Comparison of ENCODE assay signal across 9 mouse cellular contexts in the genomic region with DNA sequence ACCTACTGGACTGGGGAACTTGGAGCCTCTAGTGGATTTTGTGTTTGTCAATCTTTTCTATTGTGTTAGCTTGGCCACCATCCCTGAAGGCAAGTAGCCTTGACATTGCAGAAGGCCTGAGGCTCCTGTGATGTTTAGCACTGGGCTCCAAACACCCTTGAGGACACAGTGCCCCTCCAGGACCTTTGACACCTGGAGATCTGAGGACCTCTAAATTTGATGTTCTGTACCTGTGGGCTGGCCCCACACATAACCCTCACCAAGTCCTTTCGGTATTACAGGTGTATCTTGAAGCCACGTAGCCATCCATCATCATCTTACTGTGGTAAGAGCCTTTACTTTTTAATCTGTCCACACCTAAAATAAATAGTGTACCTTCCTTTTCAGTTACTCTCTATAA. TPM values are rescaled to one million over a fixed set of nuclear protein-coding genes. Genes with fewer than 3 reads are reported as not detected.
DNase-seq lines count a peak whose midpoint lies in the region; ATAC-seq lines count a peak whose summit lies in the region.
"Had no signal": no experiment of that assay in that cellular context is flagged by ENCODE, and none has a peak within 500 bp of the region (broad histone marks: within the 10 kb centered on the region; RNA-seq: fewer than 3 reads in every experiment).

No protein-coding gene starts in this region.

- peak overlapping the region; percentile 69 for H3K4me2 ChIP-seq in forebrain, embryonic 15.5 days (replicated peaks)
- H3K4me2 ChIP-seq in liver, embryonic 13.5 days = peak overlapping the region; percentile 87

- DNase-seq in liver, embryonic 13.5 days = no peak
- DNase-seq in urinary bladder, postnatal 10 days (ENCODE audit: low spot score) = no peak
- DNase-seq in thymus, postnatal 14 days = no peak
- DNase-seq: kidney, adult 9 months had no signal

- H3K27me3 ChIP-seq in megakaryocyte, embryonic 14.5 days (replicated peaks) = no peaks in the 10 kb centered on the region
- H3K27me3 ChIP-seq in forebrain, embryonic 15.5 days = no peaks in the 10 kb centered on the region; the same call in 1 of the 2 replicates
- no peaks in the 10 kb centered on the region for H3K27me3 ChIP-seq in liver, embryonic 13.5 days

- H3K9me3 ChIP-seq in megakaryocyte, embryonic 14.5 days = peaks cover 3% of the 10 kb centered on the region; the same call in 1 of the 2 replicates
- no peaks in the 10 kb centered on the region for H3K9me3 ChIP-seq in forebrain, embryonic 15.5 days
- no peaks in the 10 kb centered on the region for H3K9me3 ChIP-seq in liver, embryonic 13.5 days (replicated peaks)

- peak overlapping the region; percentile 91 for H3K9ac ChIP-seq in forebrain, embryonic 15.5 days (replicated peaks)
- H3K9ac ChIP-seq in liver, embryonic 13.5 days = peak overlapping the region; percentile 91

- 92% methylated on average over 2 of the region's 2 CpGs for WGBS in forebrain, embryonic 15.5 days
- WGBS in liver, embryonic 13.5 days (ENCODE audit: insufficient replicate concordance) = 82% methylated on average over 2 of the region's 2 CpGs

- no peak overlapping the region for H3K27ac ChIP-seq in forebrain, embryonic 15.5 days (replicated peaks)
- H3K27ac ChIP-seq in liver, embryonic 13.5 days = no peak overlapping the region

- peak overlapping the region; percentile 65 for H3K4me3 ChIP-seq in megakaryocyte, embryonic 14.5 days (replicated peaks)
- peak overlapping the region; percentile 94 for H3K4me3 ChIP-seq in forebrain, embryonic 15.5 days
- H3K4me3 ChIP-seq in liver, embryonic 13.5 days (replicated peaks) = peak overlapping the region; percentile 93

- peaks cover 63% of the 10 kb centered on the region for H3K4me1 ChIP-seq in megakaryocyte, embryonic 14.5 days
- peaks cover 40% of the 10 kb centered on the region for H3K4me1 ChIP-seq in forebrain, embryonic 15.5 days
- peaks cover 45% of the 10 kb centered on the region for H3K4me1 ChIP-seq in liver, embryonic 13.5 days (replicated peaks)

- peaks cover 47% of the 10 kb centered on the region for H3K36me3 ChIP-seq in megakaryocyte, embryonic 14.5 days (replicated peaks; ENCODE audit: low read length)
- H3K36me3 ChIP-seq in forebrain, embryonic 15.5 days = peaks cover 38% of the 10 kb centered on the region
- peaks cover 51% of the 10 kb centered on the region for H3K36me3 ChIP-seq in liver, embryonic 13.5 days

- ATAC-seq in megakaryocyte, adult 5-6 weeks (ENCODE audit: poor library complexity, severe bottlenecking) = no peak
- ATAC-seq in forebrain, embryonic 15.5 days (replicated peaks) = no peak
- no peak for ATAC-seq in liver, embryonic 13.5 days (ENCODE audit: low read depth)
- no peak for ATAC-seq in megakaryocyte-erythroid progenitor cell, adult 5-6 weeks (replicated peaks; ENCODE audit: low FRiP score, low TSS enrichment, poor library complexity, severe bottlenecking)

RNA-seq across cellular contexts. Expression of gene 2410002F23Rik, which starts 1.4 kb away (rescaled TPM):
- 90.5 and 96.5 TPM in 2 replicates for polyA plus RNA-seq in megakaryocyte, embryonic 14.5 days (2012; ENCODE audit: insufficient read depth, low replicate concordance)
- 19.9 and 20.8 TPM in 2 replicates for total RNA-seq in megakaryocyte, adult 5-6 weeks (2015)
- total RNA-seq in megakaryocyte, adult 5-6 weeks (2017) = 17.2 and 23.0 TPM in 2 replicates
- polyA plus RNA-seq in forebrain, embryonic 15.5 days (2015; fragmentation: Nextera tagmentation; extraction: Ambion mirVana) = 219 and 222 TPM in 2 replicates
- 40.3 and 47.0 TPM in 2 replicates for polyA plus RNA-seq in liver, embryonic 13.5 days (2015; fragmentation: Nextera tagmentation; extraction: Ambion mirVana)
- 93.5 and 176 TPM in 2 replicates for total RNA-seq in megakaryocyte-erythroid progenitor cell, adult 5-6 weeks (2014; fragmentation: Nextera tagmentation)
- total RNA-seq in megakaryocyte-erythroid progenitor cell, adult 5-6 weeks (2017) = 77.1 and 113 TPM in 2 replicates

RNA-seq across cellular contexts. Expression of gene 1700028J19Rik, which starts 1.5 kb away (rescaled TPM):
- not detected in 2 replicates for polyA plus RNA-seq in megakaryocyte, embryonic 14.5 days (2012; ENCODE audit: insufficient read depth, low replicate concordance)
- 3.0 and 3.1 TPM in 2 replicates for total RNA-seq in megakaryocyte, adult 5-6 weeks (2015)
- total RNA-seq in megakaryocyte, adult 5-6 weeks (2017) = 0.62 and 0.94 TPM in 2 replicates
- 0.72 and 1.2 TPM in 2 replicates for polyA plus RNA-seq in forebrain, embryonic 15.5 days (2015; fragmentation: Nextera tagmentation; extraction: Ambion mirVana)
- polyA plus RNA-seq in liver, embryonic 13.5 days (2015; fragmentation: Nextera tagmentation; extraction: Ambion mirVana) = 1.3 and 1.6 TPM in 2 replicates
- 1.2 TPM in 1 of 2 replicates, not detected in the other for total RNA-seq in megakaryocyte-erythroid progenitor cell, adult 5-6 weeks (2014; fragmentation: Nextera tagmentation)
- total RNA-seq in megakaryocyte-erythroid progenitor cell, adult 5-6 weeks (2017) = 0.46 TPM in 1 of 2 replicates, not detected in the other

RNA-seq across cellular contexts. Expression of gene Acp4, which starts 9.2 kb away (rescaled TPM):
- not detected in 2 replicates for polyA plus RNA-seq in megakaryocyte, embryonic 14.5 days (2012; ENCODE audit: insufficient read depth, low replicate concordance)
- total RNA-seq in megakaryocyte, adult 5-6 weeks (2015) = not detected in 2 replicates
- not detected in 2 replicates for total RNA-seq in megakaryocyte, adult 5-6 weeks (2017)
- not detected in 2 replicates for polyA plus RNA-seq in forebrain, embryonic 15.5 days (2015; fragmentation: Nextera tagmentation; extraction: Ambion mirVana)
- polyA plus RNA-seq in liver, embryonic 13.5 days (2015; fragmentation: Nextera tagmentation; extraction: Ambion mirVana) = not detected in 2 replicates
- total RNA-seq in megakaryocyte-erythroid progenitor cell, adult 5-6 weeks (2014; fragmentation: Nextera tagmentation) = not detected in 2 replicates
- total RNA-seq in megakaryocyte-erythroid progenitor cell, adult 5-6 weeks (2017) = not detected in 2 replicates
- total RNA-seq: common myeloid progenitor, adult 5-6 weeks had no signal

RNA-seq across cellular contexts. Expression of gene Gm36864, which starts 12.0 kb away (rescaled TPM):
- not detected in 2 replicates for polyA plus RNA-seq in megakaryocyte, embryonic 14.5 days (2012; ENCODE audit: insufficient read depth, low replicate concordance)
- total RNA-seq in megakaryocyte, adult 5-6 weeks (2015) = not detected in 2 replicates
- not detected in 2 replicates for total RNA-seq in megakaryocyte, adult 5-6 weeks (2017)
- not detected in 2 replicates for polyA plus RNA-seq in forebrain, embryonic 15.5 days (2015; fragmentation: Nextera tagmentation; extraction: Ambion mirVana)
- not detected in 2 replicates for polyA plus RNA-seq in liver, embryonic 13.5 days (2015; fragmentation: Nextera tagmentation; extraction: Ambion mirVana)
- total RNA-seq in megakaryocyte-erythroid progenitor cell, adult 5-6 weeks (2014; fragmentation: Nextera tagmentation) = not detected in 2 replicates
- total RNA-seq in megakaryocyte-erythroid progenitor cell, adult 5-6 weeks (2017) = not detected in 2 replicates
- total RNA-seq: common myeloid progenitor, adult 5-6 weeks had no signal

RNA-seq across cellular contexts. Expression of gene Gm15517, which starts 13.3 kb away (rescaled TPM):
- polyA plus RNA-seq in megakaryocyte, embryonic 14.5 days (2012; ENCODE audit: insufficient read depth, low replicate concordance) = not detected in 2 replicates
- not detected in 2 replicates for total RNA-seq in megakaryocyte, adult 5-6 weeks (2015)
- not detected in 2 replicates for total RNA-seq in megakaryocyte, adult 5-6 weeks (2017)
- polyA plus RNA-seq in forebrain, embryonic 15.5 days (2015; fragmentation: Nextera tagmentation; extraction: Ambion mirVana) = not detected in 2 replicates
- not detected in 2 replicates for polyA plus RNA-seq in liver, embryonic 13.5 days (2015; fragmentation: Nextera tagmentation; extraction: Ambion mirVana)
- total RNA-seq in megakaryocyte-erythroid progenitor cell, adult 5-6 weeks (2014; fragmentation: Nextera tagmentation) = not detected in 2 replicates
- not detected in 2 replicates for total RNA-seq in megakaryocyte-erythroid progenitor cell, adult 5-6 weeks (2017)
- total RNA-seq: common myeloid progenitor, adult 5-6 weeks had no signal
